Mouse (Mus musculus): Measurements from ENCODE around the gene Akirin1.

Akirin1 gene

GRCm38 (mm10) chr4:123721761-123722160 is 28.4 kb downstream of the Akirin1 start:
- intact Hi-C loops (cut with DNase I) = no loop called here

GRCm38 (mm10) chr4:123718434-123718780 is 31.7 kb downstream of the Akirin1 start:
- intact Hi-C loops (cut with DNase I) = no loop called here

GRCm38 (mm10) chr4:123717574-123718433 is 32.3 kb downstream of the Akirin1 start, which contains the start of gene Ndufs5:
Gene Ndufs5, minus strand, starts transcription at chr4:123718202.
- intact Hi-C loops (cut with DNase I) = no loop called here

- intact Hi-C loops (cut with DNase I) = no loop called here
Observed at GRCm38 (mm10) chr4:123712431-123712830, 37.7 kb downstream of the Akirin1 start.

DNA sequence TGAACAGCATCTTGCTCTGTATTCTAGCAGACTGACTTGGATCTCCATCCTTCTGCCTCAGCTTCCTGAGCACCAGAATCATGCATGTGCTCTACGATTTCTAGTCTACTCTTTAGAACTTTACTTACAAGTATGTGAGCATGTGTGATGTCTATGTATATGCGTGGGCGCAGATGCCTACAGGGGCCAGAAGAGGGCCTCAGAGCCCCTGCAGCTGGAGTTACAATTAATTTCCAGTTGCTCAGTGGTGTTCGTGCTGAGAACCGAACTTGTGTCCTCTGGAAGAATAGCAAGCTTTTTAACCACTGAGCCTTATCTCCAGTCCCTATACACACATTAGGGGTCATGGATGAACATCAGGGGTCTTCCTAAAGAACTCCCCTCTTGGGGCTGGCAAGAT is 42.8 kb downstream of the Akirin1 start:
- intact Hi-C loops (cut with DNase I) = no loop called here

DNA sequence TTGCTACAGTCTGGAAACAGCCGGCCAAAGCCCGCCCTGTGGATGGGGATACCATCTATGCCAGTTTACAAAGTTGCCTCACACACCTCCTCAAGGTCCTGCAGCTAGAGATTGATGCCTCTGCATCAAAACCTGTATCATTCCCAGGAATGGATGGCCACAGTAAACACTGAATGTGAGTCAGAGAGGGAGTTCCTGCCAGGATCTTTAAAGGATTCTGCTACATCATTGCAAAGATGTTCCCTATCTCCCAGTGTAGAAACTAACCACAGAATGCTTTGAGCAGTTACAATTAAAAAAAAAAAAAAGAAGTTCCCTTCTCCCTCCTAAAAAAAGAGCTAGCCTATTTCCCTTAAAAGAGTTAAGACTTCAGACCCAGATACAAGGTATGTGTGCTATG is 44.8 kb downstream of the Akirin1 start:
- intact Hi-C loops (cut with DNase I) = no loop called here

DNA sequence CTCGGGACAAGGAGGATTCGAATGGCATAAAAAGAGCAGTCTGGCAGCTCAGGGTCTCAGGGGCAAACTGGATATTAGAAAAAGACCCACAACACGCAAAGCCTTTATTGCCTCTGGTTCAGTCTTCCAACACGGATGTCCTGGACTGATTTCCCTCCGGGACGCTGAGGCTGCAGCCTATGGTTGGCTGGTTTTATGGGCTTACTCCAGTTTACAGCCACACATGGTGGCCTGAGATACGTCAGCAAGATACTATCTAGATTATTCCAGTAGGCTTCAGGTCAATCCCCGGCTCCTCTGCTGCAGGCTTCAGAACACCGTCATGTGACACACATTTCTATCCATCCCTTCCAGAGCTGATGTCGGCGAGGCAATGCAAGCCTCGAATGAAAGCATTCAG is 56.8 kb downstream of the Akirin1 start:
- intact Hi-C loops (cut with DNase I) = no loop called here

- intact Hi-C loops (cut with DNase I) = no loop called here
Observed at GRCm38 (mm10) chr4:123692071-123692470, 58.1 kb downstream of the Akirin1 start.

GRCm38 (mm10) chr4:123690311-123690710 is 59.8 kb downstream of the Akirin1 start:
- intact Hi-C loops (cut with DNase I) = no loop called here

DNA sequence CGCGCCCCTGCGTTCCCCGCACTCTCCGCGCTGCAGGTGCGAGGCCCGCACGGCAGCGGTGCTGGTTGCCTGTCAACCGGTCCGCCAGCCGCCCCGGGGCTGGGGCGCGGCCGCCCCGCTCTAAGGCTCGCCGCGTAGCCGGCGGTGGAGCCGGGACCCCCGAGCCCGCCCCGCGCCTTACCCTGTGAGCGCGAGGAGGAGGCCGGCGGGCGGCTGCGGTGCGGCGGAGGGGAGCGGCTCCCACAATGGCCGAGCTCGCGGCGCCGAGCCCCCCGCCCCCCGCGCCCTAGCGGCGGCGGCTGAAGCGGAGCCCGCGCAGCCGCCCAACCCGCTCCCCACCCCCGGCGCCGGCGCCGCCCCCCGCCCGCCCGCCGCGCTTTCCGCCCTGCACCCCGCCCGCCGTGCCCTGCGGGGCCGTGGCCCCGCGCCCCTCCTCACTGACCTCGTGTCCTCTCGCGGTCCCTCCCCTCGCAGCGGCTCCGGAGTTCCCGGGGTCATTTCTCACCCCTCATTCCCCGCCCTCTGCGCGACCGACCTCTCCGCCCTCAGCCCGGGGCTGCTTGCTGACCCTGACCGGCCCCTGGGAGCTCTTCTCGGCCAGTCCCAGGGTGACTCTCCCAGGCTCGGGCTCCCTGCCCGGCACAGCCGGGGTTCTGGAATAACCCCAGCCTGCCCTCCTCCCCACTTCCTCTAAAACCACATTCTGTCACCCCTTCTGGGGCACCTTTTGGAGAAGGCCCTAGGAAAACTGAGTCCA is 62.9 kb downstream of the Akirin1 start:
- intact Hi-C loops (cut with DNase I) = no loop called here

GRCm38 (mm10) chr4:123686368-123687024 is 63.6 kb downstream of the Akirin1 start:
- intact Hi-C loops (cut with DNase I) = no loop called here

DNA sequence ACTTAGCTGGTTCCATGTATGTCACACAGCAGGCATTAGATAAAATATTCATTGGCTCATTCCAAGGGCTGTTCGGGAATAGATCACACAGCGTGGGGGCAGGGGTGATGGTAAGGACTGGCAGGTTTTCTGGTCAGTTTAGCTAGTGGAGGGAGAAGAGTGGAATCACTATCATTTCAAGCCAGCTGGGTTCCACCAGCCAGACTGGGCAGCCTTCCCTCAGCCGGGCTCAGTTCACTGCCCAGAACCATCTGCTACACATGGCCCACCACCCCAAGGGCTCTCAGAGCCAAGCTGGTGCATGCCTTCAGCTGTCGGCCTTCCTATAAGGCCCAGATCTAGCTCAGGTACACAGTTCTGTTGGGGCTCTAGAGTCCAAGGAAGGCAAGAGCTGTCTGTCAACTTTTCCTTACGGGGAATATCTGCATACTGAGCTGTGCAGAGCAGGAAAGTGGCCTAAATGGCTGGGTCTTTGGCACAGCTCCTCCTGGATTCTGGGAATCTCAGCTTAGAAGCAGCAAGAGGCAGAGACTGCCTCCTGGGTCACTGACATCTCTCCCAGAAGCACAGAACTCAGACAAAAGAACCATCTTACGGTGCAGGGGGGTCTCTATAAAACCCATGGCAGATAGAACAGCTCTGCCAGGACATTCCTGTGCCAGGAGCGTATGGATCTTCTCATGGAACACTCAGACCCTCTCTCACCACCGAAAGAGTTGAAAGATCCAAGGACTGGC is 64.5 kb downstream of the Akirin1 start:
- intact Hi-C loops (cut with DNase I) = no loop called here

DNA sequence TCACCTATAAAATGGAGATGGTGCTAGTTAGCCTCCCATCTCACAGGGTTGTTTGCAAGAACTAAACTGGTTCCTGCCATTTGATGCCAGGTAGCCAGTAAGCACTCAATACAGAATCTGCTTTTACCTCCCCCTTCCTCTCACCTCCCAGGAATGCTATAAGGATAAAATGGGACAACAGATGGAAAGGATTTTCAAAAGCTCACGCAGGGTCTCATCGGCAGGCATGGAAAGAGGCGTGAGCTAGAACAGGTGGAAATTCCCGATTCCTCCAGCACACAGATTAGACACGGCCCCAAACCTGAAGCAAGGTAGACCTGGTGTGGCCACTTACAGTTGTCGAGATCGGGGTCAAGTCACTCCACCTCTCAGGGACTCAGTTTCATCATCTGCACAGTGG is 65.1 kb downstream of the Akirin1 start:
- intact Hi-C loops (cut with DNase I) = no loop called here
